ENCODE assay signal across 9 mouse cellular contexts in the genomic region with DNA sequence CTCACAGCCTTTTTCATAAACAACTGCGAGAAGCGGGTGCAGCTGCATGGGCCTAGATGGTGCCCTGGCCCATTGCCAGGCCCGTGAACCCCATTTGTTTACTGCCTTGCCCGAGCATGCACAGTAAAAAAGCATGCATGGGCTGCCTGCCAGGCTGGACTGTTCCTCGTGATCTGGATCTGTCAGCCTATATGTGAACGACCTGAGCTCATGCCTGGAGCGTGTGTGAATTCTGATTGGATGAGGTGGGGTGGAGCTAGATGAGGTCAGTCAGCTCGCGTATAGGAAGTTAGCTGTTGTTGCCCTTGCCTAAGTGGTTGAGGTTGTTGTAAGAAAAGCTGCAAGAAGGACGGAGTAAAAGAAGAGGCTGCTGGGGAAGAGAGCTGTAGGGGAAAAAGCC.
DNase-seq lines count a peak whose midpoint lies in the region; ATAC-seq and TF ChIP-seq lines count a peak whose summit lies in the region.
"Had no signal": no experiment of that assay in that cellular context is flagged by ENCODE, and none has a peak within 500 bp of the region (broad histone marks: within the 10 kb centered on the region; RNA-seq: fewer than 3 reads in every experiment).

No protein-coding gene starts in this region.

- no peaks in the 10 kb centered on the region for H3K36me3 ChIP-seq in heart, embryonic 15.5 days
- no peaks in the 10 kb centered on the region for H3K36me3 ChIP-seq in thymus, adult 2 months (ENCODE audit: control insufficient read depth, insufficient read depth, low read length)
- no peaks in the 10 kb centered on the region for H3K36me3 ChIP-seq in stomach, embryonic 16.5 days (ENCODE audit: control insufficient read depth, insufficient read depth, low read length)

- no peak overlapping the region for H3K9ac ChIP-seq in heart, embryonic 15.5 days
- no peak overlapping the region for H3K9ac ChIP-seq in stomach, embryonic 16.5 days (ENCODE audit: low read length)

- 55% methylated on average over 10 of the region's 10 CpGs for WGBS in heart, embryonic 15.5 days
- 71% methylated on average over 10 of the region's 10 CpGs for WGBS in thymus, adult 2 months
- 34% methylated on average over 10 of the region's 10 CpGs for WGBS in stomach, embryonic 16.5 days

- 0 out of 2 replicates have a peak overlapping the region, but pooled peaks have one; percentile 29 for H3K4me2 ChIP-seq in heart, embryonic 15.5 days
- peak overlapping the region; percentile 22; the same call in 1 of the 2 replicates for H3K4me2 ChIP-seq in stomach, embryonic 16.5 days (ENCODE audit: low read depth, low read length)

- H3K27ac ChIP-seq in heart, embryonic 15.5 days: peak overlapping the region; percentile 56; the same call in 1 of the 2 replicates
- H3K27ac ChIP-seq in thymus, adult 2 months (ENCODE audit: control insufficient read depth, insufficient read depth, low read length): peak overlapping the region; percentile 69; the same call in 1 of the 2 replicates
- peak overlapping the region; percentile 14; the same call in 1 of the 2 replicates for H3K27ac ChIP-seq in stomach, embryonic 16.5 days (ENCODE audit: low read length)

- no peaks in the 10 kb centered on the region for H3K27me3 ChIP-seq in heart, embryonic 15.5 days
- no peaks in the 10 kb centered on the region for H3K27me3 ChIP-seq in thymus, adult 2 months (ENCODE audit: control insufficient read depth, insufficient read depth, low read length)
- no peaks in the 10 kb centered on the region for H3K27me3 ChIP-seq in stomach, embryonic 16.5 days (ENCODE audit: control insufficient read depth, insufficient read depth, low read length)
- H3K27me3 ChIP-seq: megakaryocyte, embryonic 14.5 days had no signal

- TF ChIP-seq POLR2A in thymus, adult 2 months (IDR thresholded peaks at IDR 0.05; ENCODE audit: control insufficient read depth, extremely low read depth, insufficient read depth, low read length, poor library complexity): no peak

- H3K4me1 ChIP-seq in heart, embryonic 15.5 days (replicated peaks): 0 out of 2 replicates have a peak, but pooled peaks cover 5% of the 10 kb centered on the region
- peaks cover 2% of the 10 kb centered on the region; the same call in 1 of the 2 replicates for H3K4me1 ChIP-seq in thymus, adult 2 months (replicated peaks; ENCODE audit: control insufficient read depth, insufficient read depth, low read length)
- H3K4me1 ChIP-seq in stomach, embryonic 16.5 days (ENCODE audit: control insufficient read depth, insufficient read depth, low read length): no peaks in the 10 kb centered on the region; the same call in 1 of the 2 replicates

- ATAC-seq in heart, embryonic 15.5 days (replicated peaks; ENCODE audit: insufficient number of reproducible peaks, insufficient read depth, low FRiP score, low read depth): no peak
- ATAC-seq in stomach, embryonic 16.5 days (ENCODE audit: insufficient read depth, low FRiP score): peak; percentile 56; the same call in 1 of the 2 replicates

- no peak for TF ChIP-seq CTCF in thymus, adult 2 months (IDR thresholded peaks at IDR 0.05; ENCODE audit: borderline replicate concordance, control insufficient read depth, extremely low read depth, insufficient read depth, low read length, poor library complexity)

- intact Hi-C loops in heart, postnatal 36 days (cut with DNase I): no loop called here

- no peaks in the 10 kb centered on the region for H3K9me3 ChIP-seq in heart, embryonic 15.5 days (replicated peaks)
- no peaks in the 10 kb centered on the region for H3K9me3 ChIP-seq in stomach, embryonic 16.5 days (replicated peaks; ENCODE audit: control insufficient read depth, low read length)
- H3K9me3 ChIP-seq: megakaryocyte, embryonic 14.5 days had no signal

- no peak for DNase-seq in heart, postnatal 36 days
- DNase-seq in thymus, adult 2 months: peak; percentile 15
- no peak for DNase-seq in thymus, postnatal 4 days
- peak; percentile 9 to 43 for DNase-seq in kidney, postnatal 36 days
- no peak for DNase-seq in gastrocnemius, postnatal 25 days
- no peak for DNase-seq in adipocyte (ENCODE audit: low spot score)

- H3K4me3 ChIP-seq in heart, embryonic 15.5 days: no peak overlapping the region
- no peak overlapping the region for H3K4me3 ChIP-seq in thymus, adult 2 months (ENCODE audit: control insufficient read depth, insufficient read depth, low read length)
- no peak overlapping the region for H3K4me3 ChIP-seq in stomach, embryonic 16.5 days (replicated peaks; ENCODE audit: low read length)
- H3K4me3 ChIP-seq: megakaryocyte, embryonic 14.5 days had no signal

Comparison
In these comparisons a context has a peak if more than half of its experiments do, and no peak if none do; other contexts are left out.
1. DNase-seq: peak in thymus, adult 2 months (single experiment) and kidney, postnatal 36 days (2 of 2); none in heart, postnatal 36 days (0 of 2), thymus, postnatal 4 days (single experiment), gastrocnemius, postnatal 25 days (single experiment) and adipocyte (single experiment).
2. H3K27ac ChIP-seq: peak in every context shown above with its lines; median percentile 69 in thymus, adult 2 months; 56 in heart, embryonic 15.5 days; 14 in stomach, embryonic 16.5 days.